Mouse (Mus musculus): ENCODE data around the gene Cul3.

DNA sequence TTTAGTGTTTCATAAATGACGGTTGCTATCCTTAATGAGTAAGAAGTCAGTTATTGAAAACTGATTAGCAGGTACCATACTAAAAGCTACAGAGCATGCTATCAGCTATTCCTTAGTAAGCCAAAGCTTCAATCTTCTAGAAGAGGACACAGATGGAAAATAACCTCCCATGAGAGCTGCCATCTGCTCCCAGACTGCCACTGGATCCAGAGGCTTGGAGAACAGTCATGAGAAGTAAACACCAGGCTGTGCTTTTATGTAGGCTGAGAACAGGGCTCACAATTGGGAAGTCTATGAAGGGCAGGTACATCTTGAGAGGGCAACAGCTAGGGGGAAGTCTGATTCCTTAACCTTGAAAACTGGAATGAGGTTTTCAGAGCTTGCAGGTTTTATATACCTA lies 79.8 kb downstream of the Cul3 start:
- TF ChIP-seq CTCF (IDR thresholded peaks at IDR 0.05; ENCODE audit: low read depth) (no peak), EP300 (IDR thresholded peaks at IDR 0.05; ENCODE audit: low read depth) (no peak)
